Mouse (Mus musculus) CH12.LX (cell line): ENCODE measurements at regions not wholly inside any gene's neighbourhood (a gene's known extent, or its start where the extent isn't known, plus 50 kb on each side); places are given as distances from the start of the nearest gene placed in this dataset.

ENCODE experiments used
- DNase-seq: peaks from one replicate; pipeline ENCODE4 v3.0.0-alpha.2; 2013; ENCODE audit errors: extremely low read depth
- H3K27ac ChIP-seq: 2 replicates; pipeline ENCODE4 v1.5.1; 2012; ENCODE audit warnings: low read depth, mild to moderate bottlenecking, control low read depth, moderate library complexity; ENCODE audit not compliant: insufficient read depth
- H3K27me3 ChIP-seq: replicated peaks from 2 replicates; pipeline ENCODE3; 2012; ENCODE audit warnings: inconsistent platforms
- H3K36me3 ChIP-seq, 2 experiments: replicated peaks in 1 of 2; 2 replicates each; pipeline versions ENCODE3 to v1.6.1; 2012; ENCODE audit warnings: inconsistent platforms in 1 of 2, low read length in 1 of 2, mild to moderate bottlenecking in 1 of 2, mixed read lengths in 1 of 2, moderate library complexity in 1 of 2; ENCODE audit not compliant: control insufficient read depth in 1 of 2, insufficient read depth in 1 of 2
- H3K4me1 ChIP-seq, 2 experiments: 2 replicates each; pipeline ENCODE4 v1.6.1; 2012; ENCODE audit warnings: inconsistent platforms in 1 of 2, moderate library complexity in 1 of 2; ENCODE audit not compliant: insufficient read depth in 2 of 2, control insufficient read depth in 1 of 2
- H3K4me2 ChIP-seq: 2 replicates; pipeline ENCODE4 v1.6.1; 2012; ENCODE audit warnings: low read depth, mild to moderate bottlenecking, control low read depth; ENCODE audit not compliant: poor library complexity, insufficient read depth, severe bottlenecking
- H3K4me3 ChIP-seq, 3 experiments: fragments of 150-350 bp in 1 of 3; sonication (generic) in 1 of 3; replicated peaks in 1 of 3; 2 replicates each; pipeline versions ENCODE3 to v1.5.1; 2011 to 2012; ENCODE audit warnings: low read depth in 2 of 3, low read length in 2 of 3, mild to moderate bottlenecking in 2 of 3, moderate library complexity in 2 of 3, control low read depth in 1 of 3, improper control_type of control experiment in 1 of 3, inconsistent platforms in 1 of 3, mixed read lengths in 1 of 3; ENCODE audit not compliant: poor library complexity in 1 of 3
- H3K79me2 ChIP-seq: replicated peaks from 2 replicates; pipeline ENCODE4 v1.6.1; 2012; ENCODE audit warnings: mild to moderate bottlenecking, moderate library complexity; ENCODE audit not compliant: control insufficient read depth, poor library complexity, insufficient read depth, severe bottlenecking; ENCODE audit errors: extremely low read depth
- H3K9ac ChIP-seq: 2 replicates; pipeline ENCODE4 v1.6.1; 2012; ENCODE audit warnings: low read depth, mild to moderate bottlenecking, control low read depth, moderate library complexity; ENCODE audit not compliant: insufficient read depth
- H3K9me3 ChIP-seq: replicated peaks from 2 replicates; pipeline ENCODE3; 2012; ENCODE audit warnings: low read length, inconsistent platforms, mixed read lengths
- BHLHE40 ChIP-seq: IDR thresholded peaks from 2 replicates; pipeline ENCODE4 v1.6.1; 2011; ENCODE audit warnings: mild to moderate bottlenecking, low read depth, low read length, improper control_type of control experiment
- CHD1 ChIP-seq: IDR thresholded peaks from 2 replicates; pipeline ENCODE4 v1.6.1; 2012; ENCODE audit warnings: low read depth, low read length, improper control_type of control experiment, inconsistent platforms
- CHD2 ChIP-seq: IDR thresholded peaks from 2 replicates; pipeline ENCODE4 v1.6.1; 2011; ENCODE audit warnings: low read length, improper control_type of control experiment
- CTCF ChIP-seq, 2 experiments: IDR thresholded peaks in 1 of 2; conservative IDR thresholded peaks in 1 of 2; 2 replicates each; pipeline ENCODE4 v1.5.1; 2011 to 2012; ENCODE audit warnings: low read depth in 2 of 2, low read length in 2 of 2, improper control_type of control experiment in 1 of 2, inconsistent platforms in 1 of 2, mild to moderate bottlenecking in 1 of 2, moderate library complexity in 1 of 2
- E2F4 ChIP-seq: IDR thresholded peaks from 2 replicates; pipeline ENCODE4 v1.6.1; 2011; ENCODE audit warnings: low read depth, low read length, improper control_type of control experiment; ENCODE audit not compliant: insufficient replicate concordance
- ELF1 ChIP-seq: IDR thresholded peaks from 2 replicates; pipeline ENCODE4 v1.6.1; 2014; ENCODE audit warnings: low read depth, mild to moderate bottlenecking, inconsistent platforms, low read length, improper control_type of control experiment
- EP300 ChIP-seq: IDR thresholded peaks from 2 replicates; pipeline ENCODE4 v1.6.1; 2011; ENCODE audit warnings: low read length, improper control_type of control experiment
- IRF4 ChIP-seq: IDR thresholded peaks from 2 replicates; pipeline ENCODE4 v1.6.1; 2014; ENCODE audit warnings: low read depth, mild to moderate bottlenecking, inconsistent platforms, low read length, improper control_type of control experiment
- JUN ChIP-seq: IDR thresholded peaks from 2 replicates; pipeline ENCODE4 v1.6.1; 2011; ENCODE audit warnings: low read depth, mild to moderate bottlenecking, low read length, improper control_type of control experiment, moderate library complexity; ENCODE audit not compliant: insufficient read depth
- JUND ChIP-seq: conservative IDR thresholded peaks from 2 replicates; pipeline ENCODE4 v1.6.1; 2011; ENCODE audit warnings: low read depth, low read length, improper control_type of control experiment
- MAFK ChIP-seq: IDR thresholded peaks from 2 replicates; pipeline ENCODE4 v1.6.1; 2011; ENCODE audit warnings: low read length, improper control_type of control experiment; ENCODE audit not compliant: insufficient replicate concordance
- MAX ChIP-seq: IDR thresholded peaks from 2 replicates; pipeline ENCODE4 v1.6.1; 2011; ENCODE audit warnings: low read length, improper control_type of control experiment
- MEF2A ChIP-seq: IDR thresholded peaks from 2 replicates; pipeline ENCODE4 v1.6.1; 2014; ENCODE audit warnings: low read depth, mild to moderate bottlenecking, inconsistent platforms, low read length, improper control_type of control experiment, borderline replicate concordance
- MYC ChIP-seq: IDR thresholded peaks from 2 replicates; pipeline ENCODE4 v1.6.1; 2011; ENCODE audit warnings: low read depth, mild to moderate bottlenecking, improper control_type of control experiment, low read length
- NRF1 ChIP-seq: IDR thresholded peaks from 2 replicates; pipeline ENCODE4 v1.6.1; 2014; ENCODE audit warnings: low read depth, mild to moderate bottlenecking, inconsistent platforms, low read length, improper control_type of control experiment, moderate library complexity
- PAX5 ChIP-seq: IDR thresholded peaks from 2 replicates; pipeline ENCODE4 v1.6.1; 2012; ENCODE audit warnings: low read length, inconsistent platforms, mixed read lengths
- POLR2AphosphoS2 ChIP-seq: IDR thresholded peaks from 2 replicates; pipeline ENCODE4 v1.6.1; 2011; ENCODE audit warnings: low read depth, low read length, improper control_type of control experiment
- SIN3A ChIP-seq: IDR thresholded peaks from 2 replicates; pipeline ENCODE4 v1.6.1; 2012; ENCODE audit warnings: low read length, improper control_type of control experiment, inconsistent platforms
- SMC3 ChIP-seq: IDR thresholded peaks from 2 replicates; pipeline ENCODE4 v1.6.1; 2011; ENCODE audit warnings: low read depth, low read length, improper control_type of control experiment
- TCF12 ChIP-seq: IDR thresholded peaks from 2 replicates; pipeline ENCODE4 v1.6.1; 2014; ENCODE audit warnings: low read depth, mild to moderate bottlenecking, inconsistent platforms, low read length, improper control_type of control experiment
- UBTF ChIP-seq: IDR thresholded peaks from 2 replicates; pipeline ENCODE4 v1.6.1; 2012; ENCODE audit warnings: low read depth, mild to moderate bottlenecking, inconsistent platforms, low read length, improper control_type of control experiment, moderate library complexity
- ZC3H11A ChIP-seq: IDR thresholded peaks from 2 replicates; pipeline ENCODE4 v1.6.1; 2012; ENCODE audit warnings: low read depth, mild to moderate bottlenecking, inconsistent platforms, low read length, improper control_type of control experiment
- ZNF384 ChIP-seq: IDR thresholded peaks from 2 replicates; pipeline ENCODE4 v1.6.1; 2012; ENCODE audit warnings: low read depth, low read length, improper control_type of control experiment, inconsistent platforms
- dilution Hi-C: fragments of 300-500 bp; cut with MboI; formaldehyde crosslinking; loops from 2 replicates; pipeline ENCODE4 v1.14.3; 2020; ENCODE audit warnings: low sequenced_read_pairs; ENCODE audit not compliant: extremely low pct_unique_long_range_greater_than_20kb, extremely low pct_ligation_motif_present
- in situ Hi-C: fragments of 300-500 bp; cut with MboI; formaldehyde crosslinking; loops from 3 replicates; pipeline ENCODE4 v1.14.3; 2019; ENCODE audit warnings: low sequenced_read_pairs, low pct_ligation_motif_present, low pct_unique_long_range_greater_than_20kb, mixed read lengths

- Histone ChIP-seq H3K9me3 (peaks cover 70% of the 10 kb centered on the region), H3K27ac (no peak overlapping the region), H3K79me2 (no peaks in the 10 kb centered on the region), H3K9ac (no peak overlapping the region), H3K4me1 (no peaks in the 10 kb centered on the region), H3K4me3 (no peak overlapping the region), H3K36me3 (no peaks in the 10 kb centered on the region), H3K27me3 (no peaks in the 10 kb centered on the region), H3K4me2 (no peak overlapping the region)
- in situ Hi-C loops = no loop called here
- TF ChIP-seq PAX5 = no peak
- TF ChIP-seq MEF2A = no peak
- TF ChIP-seq MAX = no peak
- TF ChIP-seq JUN = no peak
- TF ChIP-seq ELF1 = no peak
- no peak for TF ChIP-seq CHD2
- TF ChIP-seq POLR2AphosphoS2 = no peak
- no peak for TF ChIP-seq CTCF (conservative IDR thresholded peaks at IDR 0.05 in 1 of 2, IDR thresholded peaks at IDR 0.05 in 1 of 2; ENCODE audit: low read depth in 2 of 2, low read length in 2 of 2)
- no peak for DNase-seq
- dilution Hi-C loops = no loop called here
Observed at GRCm38 (mm10) chr2:106623680-106624079, 69.4 kb upstream of the Mpped2 start.

- TF ChIP-seq SIN3A (no peak), TCF12 (no peak), E2F4 (no peak), UBTF (no peak), ZC3H11A (no peak), ZNF384 (no peak), MEF2A (no peak), CHD2 (no peak), POLR2AphosphoS2 (no peak), MAFK (no peak), IRF4 (no peak), EP300 (no peak), JUND (no peak), MAX (no peak), MYC (no peak), NRF1 (no peak), CHD1 (no peak), SMC3 (no peak), BHLHE40 (no peak)
- Histone ChIP-seq H3K36me3 (no peaks in the 10 kb centered on the region), H3K4me1 (no peaks in the 10 kb centered on the region), H3K27me3 (no peaks in the 10 kb centered on the region), H3K79me2 (no peaks in the 10 kb centered on the region), H3K9ac (no peak overlapping the region), H3K27ac (no peak overlapping the region), H3K4me2 (no peak overlapping the region), H3K9me3 (peaks cover 61% of the 10 kb centered on the region), H3K4me3 (no peak overlapping the region)
- no peak for DNase-seq
- dilution Hi-C loops = no loop called here
- in situ Hi-C loops = no loop called here
Observed at GRCm38 (mm10) chr2:106631986-106632385, 61.1 kb upstream of the Mpped2 start.
